Mouse (Mus musculus) urinary bladder, postnatal 36 days (tissue): ENCODE results near the gene Xrn1.
"Not testable (repeated sequence)": the region's sequence is repeated elsewhere in the genome, so short reads cannot be mapped to it uniquely, and the experiment has no call there.

Source experiments
- DNase-seq, 2 experiments: peaks; one replicate each; pipeline ENCODE4 v3.0.0; 2022; ENCODE audit warnings: low spot score in 2 of 2, mixed read lengths in 1 of 2

Gene Xrn1

GRCm38 (mm10) chr9:95954585-95955461 lies at the start of gene Xrn1:
Xrn1 (plus strand) TSS chr9:95954760.
- DNase-seq: peak; percentile 85 to 91

- DNase-seq: no peak
Measured at GRCm38 (mm10) chr9:95932855-95933254, 21.7 kb upstream of the Xrn1 start.

GRCm38 (mm10) chr9:95953658-95954057 lies 902 bp upstream of the Xrn1 start:
- no peak for DNase-seq

- DNase-seq: no peak
Measured at GRCm38 (mm10) chr9:95954226-95954584, 355 bp upstream of the Xrn1 start.

GRCm38 (mm10) chr9:95957611-95958010 lies 3.1 kb downstream of the Xrn1 start:
- no peak for DNase-seq

- DNase-seq: no peak
Measured at GRCm38 (mm10) chr9:95958041-95958730, 3.6 kb downstream of the Xrn1 start.

- not testable (repeated sequence) for DNase-seq
Measured at GRCm38 (mm10) chr9:95958731-95959105, 4.2 kb downstream of the Xrn1 start.

GRCm38 (mm10) chr9:95959246-95959645 lies 4.7 kb downstream of the Xrn1 start:
- no peak for DNase-seq

GRCm38 (mm10) chr9:95959732-95960428 lies 5.3 kb downstream of the Xrn1 start:
- no peak for DNase-seq

- no peak for DNase-seq
Measured at GRCm38 (mm10) chr9:95961058-95961457, 6.5 kb downstream of the Xrn1 start.

- no peak for DNase-seq
Measured at GRCm38 (mm10) chr9:95964037-95964436, 9.5 kb downstream of the Xrn1 start.

- no peak for DNase-seq
Measured at GRCm38 (mm10) chr9:95978279-95978678, 23.7 kb downstream of the Xrn1 start.

- DNase-seq: no peak
Measured at GRCm38 (mm10) chr9:95979896-95980295, 25.3 kb downstream of the Xrn1 start.

- DNase-seq: no peak
Measured at GRCm38 (mm10) chr9:95992255-95992654, 37.7 kb downstream of the Xrn1 start.

GRCm38 (mm10) chr9:96004455-96004854 lies 49.9 kb downstream of the Xrn1 start:
- peak; percentile 48 to 50 for DNase-seq

- no peak for DNase-seq
Measured at GRCm38 (mm10) chr9:96010664-96011063, 56.1 kb downstream of the Xrn1 start.

GRCm38 (mm10) chr9:96023921-96024320 lies 69.4 kb downstream of the Xrn1 start:
- DNase-seq: no peak

GRCm38 (mm10) chr9:96027913-96028312 lies 73.4 kb downstream of the Xrn1 start:
- no peak for DNase-seq

GRCm38 (mm10) chr9:96028818-96029217 lies 74.3 kb downstream of the Xrn1 start:
- DNase-seq: peak; percentile 12 to 14

- no peak for DNase-seq
Measured at GRCm38 (mm10) chr9:96029886-96030285, 75.3 kb downstream of the Xrn1 start.

- DNase-seq: no peak
Measured at GRCm38 (mm10) chr9:96035371-96036086, 81.0 kb downstream of the Xrn1 start.

- DNase-seq: no peak
Measured at GRCm38 (mm10) chr9:96044214-96044613, 89.7 kb downstream of the Xrn1 start.
